Mouse (Mus musculus) layer of hippocampus, postnatal 14 days (tissue): ENCODE measurements at regions not wholly inside any gene's neighbourhood (a gene's known extent, or its start where the extent isn't known, plus 50 kb on each side); places are given as distances from the start of the nearest gene placed in this dataset.
A peak's percentile ranks its signal among the peaks of the same experiment; 100 is the strongest.
"Not testable (repeated sequence)": the region's sequence is repeated elsewhere in the genome, so short reads cannot be mapped to it uniquely, and the experiment has no call there.

ENCODE experiments used
- DNase-seq, 2 experiments: peaks; one replicate each; pipeline ENCODE4 v3.0.0; 2021 to 2022; ENCODE audit warnings: low spot score in 2 of 2, mixed read lengths in 1 of 2

GRCm38 (mm10) chr10:9490416-9490815, 184.6 kb downstream of the Samd5 start:
- no peak for DNase-seq

- peak; percentile 33 to 36 for DNase-seq
Measured at GRCm38 (mm10) chr10:9462361-9462760, 212.6 kb downstream of the Samd5 start.

- DNase-seq, result peak in 1 of 2 experiments; percentile 31
Measured at GRCm38 (mm10) chr10:9459145-9459544, 215.9 kb downstream of the Samd5 start.

GRCm38 (mm10) chr10:9458466-9458865, 216.5 kb downstream of the Samd5 start:
- no peak for DNase-seq

- DNase-seq, result peak in 1 of 2 experiments; percentile 31
Measured at GRCm38 (mm10) chr10:9457222-9457621, 217.8 kb downstream of the Samd5 start.

- DNase-seq, result no peak
Measured at GRCm38 (mm10) chr10:9439072-9439471, 235.9 kb downstream of the Samd5 start.

- DNase-seq, result no peak
Measured at GRCm38 (mm10) chr10:9438366-9438765, 236.6 kb downstream of the Samd5 start.

- no peak for DNase-seq
Measured at GRCm38 (mm10) chr10:9429085-9429484, 245.9 kb downstream of the Samd5 start.

GRCm38 (mm10) chr10:9420741-9421140, 254.3 kb downstream of the Samd5 start:
- DNase-seq, result no peak

- peak; percentile 33 to 40 for DNase-seq
Measured at GRCm38 (mm10) chr10:9416685-9417084, 258.3 kb downstream of the Samd5 start.

GRCm38 (mm10) chr10:9406101-9406500, 268.9 kb downstream of the Samd5 start:
- DNase-seq, result no peak

- DNase-seq, result no peak
Measured at GRCm38 (mm10) chr10:9405417-9405816, 269.6 kb downstream of the Samd5 start.

- DNase-seq, result no peak
Measured at GRCm38 (mm10) chr10:9404963-9405362, 270.0 kb downstream of the Samd5 start.

- no peak for DNase-seq
Measured at GRCm38 (mm10) chr10:9400911-9401617, 273.9 kb downstream of the Samd5 start.

- no peak for DNase-seq
Measured at GRCm38 (mm10) chr10:9377440-9378101, 297.4 kb downstream of the Samd5 start.

GRCm38 (mm10) chr10:9362306-9362865, 312.6 kb downstream of the Samd5 start:
- no peak for DNase-seq

- DNase-seq, result no peak
Measured at GRCm38 (mm10) chr10:9338207-9338801, 336.7 kb downstream of the Samd5 start.

GRCm38 (mm10) chr10:9334245-9334845, 340.7 kb downstream of the Samd5 start:
- DNase-seq, result no peak

GRCm38 (mm10) chr10:9331694-9332093, 343.3 kb downstream of the Samd5 start:
- no peak for DNase-seq

- DNase-seq, result no peak
Measured at GRCm38 (mm10) chr10:9328324-9328723, 346.7 kb downstream of the Samd5 start.

- DNase-seq, result not testable (repeated sequence)
Measured at GRCm38 (mm10) chr10:9327881-9328280, 347.1 kb downstream of the Samd5 start.

GRCm38 (mm10) chr10:9312326-9312725, 362.7 kb downstream of the Samd5 start:
- DNase-seq, result no peak
